Mouse (Mus musculus) CD4-positive helper T cell, adult 2 months (primary cell): Measurements from ENCODE around the gene Panx2.

ENCODE experiments used
- DNase-seq: peaks from one replicate; pipeline ENCODE4 v3.0.0-alpha.2; 2012; ENCODE audit warnings: low read depth, missing footprints, low spot score

The Panx2 gene

DNA sequence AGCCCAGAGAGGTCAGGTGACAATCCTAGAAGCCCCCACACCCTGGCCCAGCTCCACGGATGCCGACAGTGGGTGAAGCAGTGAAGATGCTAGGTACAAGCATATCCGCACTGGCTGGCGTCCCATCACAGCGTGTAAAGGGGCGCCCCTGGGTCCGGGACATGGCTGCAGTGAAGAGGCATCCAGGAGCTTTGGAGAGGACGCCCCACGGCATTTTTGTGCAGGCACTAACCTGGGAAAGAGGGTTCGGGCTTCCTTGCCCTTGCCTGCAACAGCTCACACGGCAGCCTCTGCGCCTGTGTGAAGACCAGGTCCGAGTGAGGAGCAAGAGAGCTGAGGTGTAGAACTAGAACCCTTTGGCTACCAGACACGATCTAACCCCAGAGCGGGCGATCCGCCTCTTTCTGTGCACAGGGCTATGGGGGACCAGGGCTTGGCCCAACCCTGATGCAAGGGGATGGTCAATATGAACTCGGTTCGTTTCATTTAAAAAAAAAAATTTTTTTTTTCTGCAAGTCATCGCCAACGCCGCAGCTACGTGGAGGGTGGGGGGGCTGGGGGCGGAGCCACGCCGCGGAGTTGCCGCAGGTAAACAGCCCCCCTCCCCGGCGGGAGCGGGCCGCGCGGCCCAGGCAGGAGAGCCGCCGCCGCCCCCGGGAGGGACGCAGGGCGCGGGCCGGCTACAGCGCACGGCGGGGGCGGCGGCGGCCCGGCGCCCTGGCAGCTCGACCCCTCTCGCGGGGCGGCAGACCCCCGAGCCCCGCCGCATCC, at the start of gene Panx2:
Gene Panx2 (plus strand): TSS at position 574 of the 771 bp plus-strand sequence.
- DNase-seq = no peak

DNA sequence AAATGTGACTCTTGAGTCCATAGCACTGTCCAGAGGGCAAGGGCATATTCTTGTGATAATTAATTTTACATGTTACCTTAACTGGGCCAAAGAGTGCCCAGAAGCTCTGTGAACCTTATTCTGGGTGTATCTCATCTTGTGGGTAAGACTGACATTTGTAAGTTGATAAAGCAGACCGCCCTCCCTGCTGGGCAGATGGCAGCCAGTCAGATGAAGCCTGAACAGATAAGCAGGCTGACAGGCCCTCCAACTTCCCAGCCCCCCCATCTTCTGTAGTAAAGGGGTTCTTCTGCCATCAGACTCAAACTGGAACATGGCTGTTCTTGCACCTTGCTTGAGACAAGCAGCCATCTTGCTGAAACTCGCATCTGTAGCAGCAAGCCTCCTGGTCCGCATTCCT, 42.8 kb upstream of the Panx2 start:
- no peak for DNase-seq

DNA sequence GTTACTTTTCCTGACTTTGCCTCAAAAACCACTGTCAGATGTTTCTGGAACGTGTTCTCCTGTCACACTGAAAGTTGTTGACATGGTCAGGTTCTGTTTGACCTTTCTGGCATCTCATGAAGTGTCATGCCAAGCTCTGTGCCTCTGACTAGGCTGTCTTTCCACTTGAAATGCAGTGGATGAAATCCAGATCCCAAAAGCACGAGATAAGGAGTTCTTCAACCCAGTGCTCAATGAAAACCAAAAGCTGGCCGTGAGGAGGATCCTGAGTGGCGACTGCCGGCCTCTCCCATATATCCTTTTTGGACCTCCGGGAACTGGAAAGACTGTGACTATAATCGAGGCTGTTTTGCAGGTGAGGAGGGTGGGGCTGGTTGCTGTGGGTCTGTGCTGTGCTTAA, 39.4 kb upstream of the Panx2 start:
- DNase-seq = no peak

DNA sequence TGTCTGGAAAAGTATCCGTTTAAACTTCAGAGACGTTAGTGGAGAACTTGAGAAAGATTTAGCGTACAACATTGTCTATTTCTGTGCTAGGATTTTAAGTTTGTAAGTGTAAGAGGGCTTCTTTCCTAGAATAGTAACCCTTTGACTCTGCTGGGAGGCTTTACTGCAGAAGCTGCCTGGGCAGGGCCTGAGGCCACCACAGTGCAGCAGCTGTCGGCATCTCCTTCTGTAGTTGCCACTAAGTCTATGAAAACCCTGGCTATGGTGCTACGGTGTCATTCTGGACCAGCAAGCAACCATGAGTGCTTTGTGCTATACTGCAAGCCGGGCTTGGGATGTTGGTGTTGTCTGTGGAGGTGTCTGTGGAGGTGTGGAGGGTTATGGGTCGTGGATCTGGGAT, 39.0 kb upstream of the Panx2 start:
- no peak for DNase-seq

DNA sequence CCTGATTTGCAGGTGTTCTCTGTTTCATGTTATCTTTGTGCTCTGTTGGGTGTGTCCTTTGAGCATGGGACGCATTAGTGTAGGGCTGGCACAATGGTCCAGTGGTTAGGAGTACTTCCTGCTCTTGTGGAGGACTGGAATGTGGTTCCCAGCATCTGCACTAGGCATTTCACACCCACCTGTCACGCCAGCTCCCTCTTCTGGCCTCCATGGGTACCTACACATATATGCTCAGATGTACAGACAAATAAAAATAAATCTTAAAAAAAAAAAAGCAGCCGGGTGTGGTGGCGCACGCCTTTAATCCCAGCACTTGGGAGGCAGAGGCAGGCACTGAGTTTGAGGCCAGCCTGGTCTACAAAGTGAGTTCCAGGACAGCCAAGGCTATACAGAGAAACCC, 15.2 kb upstream of the Panx2 start:
- DNase-seq = no peak

DNA sequence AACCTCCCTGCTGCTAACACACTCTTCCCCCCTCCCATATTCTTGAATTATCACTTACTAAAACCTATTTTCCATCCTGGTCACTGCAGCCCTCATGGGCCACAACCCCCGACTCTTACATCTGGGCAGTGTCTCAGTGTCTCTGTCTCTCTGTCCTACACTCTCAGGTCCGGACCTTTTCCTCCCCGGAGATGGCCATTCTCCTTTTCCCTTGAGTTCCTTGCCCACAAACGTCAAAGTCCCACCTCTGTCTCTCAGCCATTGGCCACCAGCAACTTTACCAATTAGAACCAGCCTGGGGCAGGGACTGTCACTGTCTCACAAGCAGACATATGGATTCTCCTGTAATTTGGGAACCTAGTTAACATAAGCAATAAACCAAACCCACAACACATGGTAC, 13.2 kb upstream of the Panx2 start:
- DNase-seq = no peak

DNA sequence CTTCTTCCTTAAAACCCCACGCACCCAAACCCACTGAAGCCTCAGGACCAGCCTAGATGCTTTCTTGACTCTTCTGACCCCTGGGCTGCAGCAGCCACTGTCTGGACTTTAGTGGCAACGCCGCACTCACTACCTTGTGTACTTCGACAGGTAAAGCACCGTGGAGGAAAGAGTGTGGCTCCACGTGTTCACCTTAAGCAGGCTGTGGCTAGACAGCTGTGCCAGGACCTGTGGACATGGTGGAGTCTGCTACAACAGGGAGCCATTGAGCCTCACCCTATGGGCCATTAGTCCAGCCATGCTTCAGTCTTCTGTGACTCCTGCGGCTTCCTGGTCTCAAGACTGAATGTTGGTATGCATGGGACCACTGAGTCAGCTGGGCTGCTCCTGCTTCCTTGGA, 4.9 kb upstream of the Panx2 start:
- DNase-seq = no peak

DNA sequence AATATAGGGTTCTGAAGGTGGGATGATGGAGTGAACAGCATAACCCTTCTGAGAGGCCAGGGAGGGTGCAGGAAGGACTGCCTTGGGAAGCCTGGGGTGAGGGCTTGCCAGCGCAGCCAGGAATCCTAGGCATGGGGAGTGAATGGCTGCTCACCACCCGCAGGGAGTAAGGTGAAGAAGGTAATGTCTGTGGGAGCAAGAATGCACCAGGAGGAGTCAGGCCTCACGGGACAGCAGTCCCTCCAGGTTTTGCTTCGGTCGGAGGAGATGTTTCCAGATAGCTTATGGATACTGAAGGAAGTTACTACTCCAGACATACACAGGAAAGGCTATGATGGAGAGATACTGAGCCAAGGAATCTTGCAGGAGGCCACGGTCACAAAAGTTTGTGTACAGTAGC, 798 bp upstream of the Panx2 start:
- no peak for DNase-seq

DNA sequence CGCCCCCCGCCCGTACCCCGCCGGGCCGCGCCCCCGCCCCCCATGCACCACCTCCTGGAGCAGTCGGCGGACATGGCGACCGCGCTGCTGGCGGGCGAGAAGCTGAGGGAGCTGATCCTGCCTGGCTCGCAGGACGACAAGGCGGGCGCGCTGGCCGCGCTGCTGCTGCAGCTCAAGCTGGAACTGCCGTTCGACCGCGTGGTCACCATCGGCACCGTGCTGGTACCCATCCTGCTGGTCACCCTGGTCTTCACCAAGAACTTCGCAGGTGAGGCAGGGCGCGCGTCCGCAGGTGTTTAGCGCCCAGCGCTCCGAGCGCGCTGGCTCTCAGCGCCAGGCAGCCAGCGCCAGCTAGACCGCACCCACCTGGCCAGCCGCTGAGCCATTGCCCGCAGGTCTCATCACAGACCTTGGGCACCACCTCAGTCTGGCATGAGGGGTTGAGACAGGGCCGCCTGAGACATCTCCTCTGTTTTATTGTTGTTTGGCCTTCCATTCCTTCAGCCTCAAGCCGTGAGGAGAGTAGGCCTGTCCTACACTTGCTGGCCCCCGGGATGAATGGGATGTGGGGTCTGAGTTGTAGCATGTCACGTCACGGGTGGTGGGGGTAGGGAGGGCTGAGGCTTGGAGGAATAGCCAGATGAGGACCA, 623 bp downstream of the Panx2 start:
- DNase-seq = no peak

DNA sequence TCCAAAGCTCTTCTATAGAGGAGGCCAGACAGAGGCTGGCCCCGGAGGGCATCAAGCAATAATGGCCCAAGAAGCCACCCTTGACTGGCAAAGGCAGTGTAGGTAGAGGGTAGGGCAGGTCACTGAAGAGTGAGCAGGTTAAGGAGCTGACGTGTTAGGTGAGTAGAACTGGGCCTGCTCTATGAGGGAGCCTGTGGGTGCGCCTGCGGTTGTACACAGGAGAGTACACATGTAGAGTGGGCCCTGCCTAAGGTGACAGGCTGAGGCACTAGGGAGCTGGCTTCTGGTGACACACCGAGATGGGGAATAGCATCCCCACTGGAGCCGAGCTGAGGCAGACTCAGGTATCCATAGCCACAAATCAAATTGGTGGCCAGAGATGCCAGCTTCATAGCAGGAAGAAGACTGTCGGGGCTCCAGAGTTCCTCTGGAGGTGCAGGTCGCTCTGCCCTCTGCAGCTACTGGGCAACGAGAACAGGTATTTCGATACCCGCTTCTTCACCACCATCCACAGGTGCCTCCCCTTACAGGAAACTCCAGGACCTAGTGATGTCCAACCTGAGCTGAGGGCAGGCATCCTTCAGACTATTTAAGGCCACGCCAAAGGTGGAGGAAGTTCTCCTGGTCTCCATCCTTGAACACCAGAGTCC, 1.4 kb downstream of the Panx2 start:
- DNase-seq = no peak

DNA sequence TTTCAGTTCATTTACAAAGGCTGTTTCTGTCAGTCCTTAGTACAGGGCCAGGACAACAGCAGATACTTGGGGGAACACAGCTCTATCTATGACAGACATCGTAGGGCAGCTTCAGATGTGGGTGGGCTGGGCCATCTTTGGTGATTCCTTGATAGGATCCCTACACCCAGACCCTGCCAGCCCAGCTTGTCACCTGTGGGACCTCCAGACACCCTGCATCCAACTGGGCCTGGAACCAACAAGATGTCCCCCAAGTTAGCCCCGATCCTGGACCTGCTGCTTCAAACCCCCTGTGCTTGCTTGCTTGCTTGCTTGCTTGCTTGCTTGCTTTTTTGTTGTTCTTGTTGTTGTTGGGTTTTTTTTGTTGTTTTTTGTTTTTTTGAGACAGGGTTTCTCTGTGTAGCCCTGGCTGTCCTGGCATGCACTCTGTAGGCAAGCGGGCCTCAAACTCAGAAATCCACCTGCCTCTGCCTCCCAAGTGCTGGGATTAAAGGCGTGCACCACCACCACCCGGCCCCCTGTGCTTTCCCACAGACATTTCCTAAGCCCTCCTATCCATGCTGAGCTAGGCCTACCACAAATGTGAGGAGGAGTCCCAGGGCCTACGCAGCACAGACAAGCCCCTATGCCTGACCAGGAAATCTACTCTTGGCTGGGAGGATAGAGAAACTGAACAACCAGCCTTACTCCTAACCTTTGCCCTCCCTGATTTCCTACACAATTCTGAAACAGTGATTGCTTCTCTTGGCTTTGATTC, 2.4 kb downstream of the Panx2 start:
- DNase-seq = no peak

DNA sequence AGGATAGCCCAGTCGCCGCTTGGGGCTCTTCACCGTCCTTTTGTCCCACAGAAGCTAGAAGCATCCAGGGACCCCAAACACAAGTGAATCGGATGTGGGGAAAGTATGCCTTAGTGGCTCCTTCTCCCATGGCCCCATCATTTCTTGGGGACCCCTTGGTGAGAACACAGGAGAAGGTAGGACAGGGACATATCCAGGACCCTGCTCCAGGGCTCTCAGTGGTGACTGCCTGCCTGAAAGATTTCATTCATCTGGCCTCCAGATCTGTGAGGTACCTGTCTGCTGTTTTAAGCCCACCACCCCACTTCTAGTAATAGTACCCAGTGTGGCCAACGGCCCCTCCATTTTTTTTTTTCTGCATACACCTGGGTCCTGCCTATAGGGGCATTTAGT, 3.0 kb downstream of the Panx2 start:
- no peak for DNase-seq

DNA sequence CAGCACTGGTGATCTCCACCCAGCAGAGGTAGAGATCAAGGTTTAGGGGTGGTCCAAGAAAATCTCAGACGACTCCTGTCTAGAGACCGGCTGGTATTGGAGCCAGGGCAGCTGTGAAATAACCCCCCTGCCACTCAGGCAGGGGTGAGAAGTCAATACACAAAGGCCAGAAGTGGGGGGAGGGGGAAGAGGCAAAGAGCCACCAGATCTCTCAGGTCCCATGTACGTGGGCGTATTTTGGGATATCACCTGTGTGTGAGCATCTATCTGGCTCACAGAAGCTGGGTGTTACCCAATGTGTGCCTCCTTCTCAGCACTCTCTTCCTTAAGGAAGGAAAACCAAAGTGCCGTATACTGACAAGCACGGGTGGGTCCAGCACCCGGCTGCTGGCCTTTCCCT, 3.5 kb downstream of the Panx2 start:
- DNase-seq = no peak

DNA sequence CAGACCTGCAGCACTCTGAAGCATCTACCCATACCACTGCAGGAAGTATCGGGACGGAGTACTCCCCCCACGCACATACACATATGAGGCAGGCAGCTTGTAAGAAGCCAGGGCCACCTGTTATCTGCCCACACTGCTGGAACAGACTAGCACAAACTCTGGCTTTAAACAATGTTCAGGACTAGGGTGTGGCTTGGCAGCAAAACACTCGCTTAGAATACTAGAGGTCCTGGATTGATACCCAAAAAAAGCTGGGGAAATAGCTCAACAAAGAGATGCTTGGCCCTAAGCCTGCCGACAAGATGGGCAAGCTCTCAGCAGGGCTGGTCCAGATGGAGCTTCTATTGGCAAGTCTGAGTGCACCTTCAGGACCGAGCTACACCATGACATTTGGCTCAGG, 4.0 kb downstream of the Panx2 start:
- no peak for DNase-seq

DNA sequence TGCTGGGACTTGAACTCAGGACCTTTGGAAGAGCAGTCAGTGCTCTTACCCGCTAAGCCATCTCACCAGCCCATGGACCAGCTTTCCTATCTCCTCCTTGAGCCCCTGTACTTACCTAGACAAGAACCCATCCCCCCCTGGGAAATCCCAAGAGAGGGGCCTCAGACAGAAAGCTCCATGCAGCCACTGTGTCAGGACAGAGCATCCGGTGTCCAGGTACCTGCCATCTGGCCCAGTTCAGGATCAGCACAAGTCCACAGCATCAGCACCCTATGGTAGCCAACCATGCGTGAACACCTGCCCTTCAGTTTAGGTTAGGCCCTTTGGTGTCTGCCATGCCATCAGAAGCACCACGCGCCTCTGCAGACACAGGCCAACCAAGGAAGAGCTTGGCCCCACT, 5.4 kb downstream of the Panx2 start:
- DNase-seq = no peak

DNA sequence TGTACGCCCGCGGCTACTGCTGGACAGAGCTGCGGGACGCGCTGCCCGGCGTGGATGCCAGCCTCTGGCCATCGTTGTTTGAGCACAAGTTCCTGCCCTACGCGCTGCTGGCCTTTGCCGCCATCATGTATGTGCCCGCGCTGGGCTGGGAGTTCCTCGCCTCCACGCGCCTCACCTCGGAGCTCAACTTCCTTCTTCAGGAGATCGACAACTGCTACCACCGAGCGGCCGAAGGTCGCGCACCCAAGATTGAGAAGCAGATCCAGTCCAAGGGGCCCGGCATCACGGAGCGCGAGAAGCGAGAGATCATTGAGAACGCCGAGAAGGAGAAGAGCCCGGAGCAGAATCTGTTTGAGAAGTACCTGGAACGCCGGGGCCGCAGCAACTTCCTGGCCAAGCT, 8.1 kb downstream of the Panx2 start:
- DNase-seq = no peak

DNA sequence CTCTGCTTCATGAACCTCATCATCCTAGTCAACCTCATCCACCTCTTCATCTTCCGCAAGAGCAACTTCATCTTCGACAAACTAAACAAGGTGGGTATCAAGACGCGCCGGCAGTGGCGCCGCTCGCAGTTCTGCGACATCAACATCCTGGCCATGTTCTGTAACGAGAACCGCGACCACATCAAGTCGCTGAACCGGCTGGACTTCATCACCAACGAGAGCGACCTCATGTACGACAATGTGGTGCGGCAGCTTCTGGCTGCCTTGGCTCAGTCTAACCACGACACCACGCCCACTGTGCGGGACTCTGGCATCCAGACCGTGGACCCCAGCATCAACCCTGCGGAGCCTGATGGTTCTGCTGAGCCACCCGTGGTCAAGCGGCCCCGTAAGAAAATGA, 8.7 kb downstream of the Panx2 start:
- no peak for DNase-seq

DNA sequence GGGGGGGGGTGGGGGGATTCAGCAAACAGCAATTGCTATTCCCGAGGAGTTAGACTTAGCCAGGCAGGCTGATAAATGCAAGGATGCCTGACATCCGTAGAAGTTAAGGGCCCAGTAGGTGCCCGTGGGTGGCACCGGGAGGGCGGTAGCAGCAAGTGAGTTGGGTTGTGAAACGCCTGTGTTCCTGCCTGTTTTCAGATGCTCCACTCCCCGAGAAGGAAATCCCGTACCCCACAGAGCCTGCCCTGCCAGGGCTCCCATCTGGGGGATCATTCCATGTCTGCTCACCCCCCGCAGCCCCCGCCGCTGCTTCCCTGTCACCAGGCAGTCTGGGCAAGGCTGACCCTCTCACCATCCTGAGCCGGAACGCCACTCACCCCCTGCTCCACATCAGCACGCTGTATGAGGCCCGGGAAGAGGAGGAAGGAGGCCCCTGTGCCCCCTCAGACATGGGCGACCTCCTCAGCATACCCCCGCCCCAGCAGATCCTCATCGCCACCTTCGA, 9.9 kb downstream of the Panx2 start:
- no peak for DNase-seq

DNA sequence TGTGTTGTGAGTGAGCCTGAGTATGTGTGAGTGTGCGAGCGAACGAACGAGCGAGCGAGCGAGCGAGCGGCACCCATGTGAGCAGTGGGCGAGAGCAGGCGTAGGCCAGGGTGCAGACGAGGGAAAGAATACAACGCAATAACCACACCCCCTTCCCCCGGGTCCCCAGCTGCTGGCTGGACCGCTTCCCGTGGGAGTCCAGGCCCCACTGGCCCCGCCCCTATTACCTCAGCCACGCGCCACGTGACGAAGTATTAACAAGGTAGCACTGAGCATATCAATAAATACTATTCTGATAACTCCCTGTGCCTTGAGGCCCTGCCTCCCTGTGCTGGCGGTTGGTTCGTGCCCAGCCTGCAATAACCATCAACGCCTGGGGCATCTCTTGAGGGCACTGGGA, 11.1 kb downstream of the Panx2 start:
- no peak for DNase-seq

DNA sequence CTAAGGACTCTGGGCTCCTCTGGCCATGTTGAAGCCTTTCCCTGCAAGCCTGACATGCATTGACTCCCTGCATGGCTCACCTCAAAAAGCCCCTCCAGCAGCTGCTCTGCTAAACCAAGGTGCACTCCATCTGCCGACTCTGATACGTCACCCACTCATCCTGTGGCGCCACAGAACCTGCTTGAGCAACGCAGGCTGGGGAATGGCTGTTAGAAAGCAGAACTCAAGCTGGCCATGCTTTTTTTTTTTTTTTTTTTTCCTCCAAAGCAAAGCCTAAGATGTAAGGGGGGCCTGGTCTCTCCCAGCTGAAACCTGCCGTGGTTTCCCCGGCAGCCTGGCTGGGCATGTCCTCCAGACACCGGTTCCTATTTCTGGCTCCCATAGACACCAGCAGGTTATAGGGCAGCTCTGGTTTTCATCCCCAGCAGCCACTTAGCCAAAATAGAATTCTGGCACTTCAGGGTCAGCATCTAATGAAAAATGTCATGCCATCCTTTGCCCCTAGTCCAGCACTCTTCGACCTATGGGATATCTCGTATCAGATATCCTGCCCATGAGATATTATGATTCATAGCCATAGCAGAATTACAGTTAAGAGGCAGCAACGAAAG, 14.6 kb downstream of the Panx2 start:
- no peak for DNase-seq

DNA sequence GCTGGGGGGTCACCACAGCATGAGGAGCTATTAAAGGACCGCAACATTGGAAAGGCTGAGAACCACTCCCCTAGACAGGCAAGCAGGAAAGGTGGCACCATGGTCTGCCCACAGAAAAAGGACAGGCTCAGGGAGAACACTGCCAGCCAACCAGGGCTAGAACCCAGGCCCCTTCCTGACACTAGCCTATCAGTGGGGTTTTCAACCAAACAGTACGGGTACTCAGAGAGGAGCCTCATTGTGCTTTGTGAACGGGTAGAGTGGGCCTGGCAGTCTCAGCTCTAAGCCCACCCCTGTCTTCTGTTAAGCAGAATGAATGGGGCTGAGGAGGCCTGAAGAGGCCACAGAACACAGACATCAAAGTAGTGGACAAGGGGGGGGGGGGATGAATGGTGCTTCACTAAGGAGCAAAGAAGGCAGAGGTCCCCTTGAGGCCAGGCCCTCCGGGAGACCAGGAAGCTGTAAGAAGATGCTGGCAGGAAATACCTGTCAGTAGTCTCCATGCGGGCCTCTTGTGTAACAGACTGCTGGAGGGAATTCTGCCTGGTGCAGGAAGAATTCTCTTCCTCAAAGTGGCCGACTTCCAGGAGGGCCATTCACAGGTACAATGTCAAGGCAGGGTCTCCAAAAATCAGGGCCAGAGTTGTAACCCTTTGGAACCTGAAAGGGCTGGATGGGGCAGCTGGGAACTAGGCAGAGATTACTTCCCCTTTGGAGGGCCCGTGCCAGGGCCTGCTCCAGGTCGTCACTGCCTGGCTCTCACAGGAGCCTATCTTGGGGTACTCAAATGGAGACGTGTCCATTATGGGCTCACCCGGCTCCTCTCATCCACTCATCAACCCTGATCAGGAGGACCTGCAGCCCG, 15.3 kb downstream of the Panx2 start, which contains the start of gene Trabd:
Gene Trabd (plus strand): TSS at position 512 of the 865 bp plus-strand sequence.
- DNase-seq = no peak
